Mouse (Mus musculus) bone marrow, adult 2 months (tissue): ENCODE data around the gene Fgfr2. TPM values are rescaled to one million over a fixed set of nuclear protein-coding genes. Genes with fewer than 3 reads are reported as not detected.

Source experiments
- H3K27ac ChIP-seq: fragments of 200-500 bp; 2 replicates; pipeline ENCODE4 v1.5.1; 2012; ENCODE audit warnings: low read depth, mild to moderate bottlenecking, control low read depth, inconsistent platforms, low read length; ENCODE audit not compliant: control insufficient read depth, poor library complexity, insufficient read depth
- H3K4me1 ChIP-seq: fragments of 200-500 bp; 2 replicates; pipeline ENCODE4 v1.6.1; 2011; ENCODE audit warnings: low read length; ENCODE audit not compliant: control insufficient read depth, insufficient read depth
- H3K4me3 ChIP-seq: fragments of 200-500 bp; replicated peaks from 2 replicates; pipeline ENCODE3; 2011; ENCODE audit warnings: mild to moderate bottlenecking, low read depth, low read length, control low read depth; ENCODE audit not compliant: control insufficient read depth
- CTCF ChIP-seq: fragments of 200-500 bp; IDR thresholded peaks from 2 replicates; pipeline ENCODE4 v1.5.1; 2011; ENCODE audit warnings: low read length, control low read depth; ENCODE audit not compliant: control insufficient read depth, insufficient read depth
- POLR2A ChIP-seq: fragments of 200-500 bp; IDR thresholded peaks from 2 replicates; pipeline ENCODE4 v1.6.1; 2011; ENCODE audit warnings: low read depth, mild to moderate bottlenecking, control low read depth, low read length, borderline replicate concordance; ENCODE audit not compliant: control insufficient read depth
- WGBS: fragments of 180-500 bp; shearing (Covaris S2); methylation state at CpG from one replicate; pipeline ENCODE4 v1.1.7; 2018; 5-methylcytosine and 5-hydroxymethylcytosine counted together
- polyA plus RNA-seq: library from polyadenylated mRNA; stranded (reverse); fragments of >200 nt; gene quantifications from 2 replicates; pipeline ENCODE4 v1.2.4, GENCODE M21; 2011; ENCODE audit warnings: low replicate concordance; ENCODE audit not compliant: missing spikeins, insufficient read depth, insufficient read length

Gene Fgfr2
- polyA plus RNA-seq, 1 experiment, result 8.2 TPM

DNA sequence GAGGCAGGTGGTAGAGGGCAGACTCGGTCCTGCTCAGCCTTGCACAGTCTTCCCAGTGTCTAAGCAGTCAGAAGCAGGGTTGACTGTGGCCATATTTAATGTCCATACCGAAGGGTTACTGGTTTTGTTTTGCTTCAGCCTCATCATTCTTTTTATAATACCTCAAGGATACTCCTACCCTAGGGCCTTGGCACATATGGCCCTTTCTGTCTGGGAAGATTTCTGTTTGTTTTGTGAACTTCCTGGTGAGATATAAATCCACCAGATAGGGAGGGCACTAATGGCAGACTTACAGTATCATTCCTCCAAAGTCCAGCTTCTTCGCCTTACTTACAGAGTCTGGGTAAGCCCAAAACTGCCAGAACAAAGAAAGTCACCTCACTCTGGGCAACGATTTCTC lies 2395.6 kb downstream of the Fgfr2 start:
- 85% methylated on average over 4 of the region's 4 CpGs for WGBS
- Histone ChIP-seq H3K4me1 (no peaks in the 10 kb centered on the region), H3K4me3 (no peak overlapping the region), H3K27ac (no peak overlapping the region)
- TF ChIP-seq CTCF (no peak), POLR2A (no peak)

DNA sequence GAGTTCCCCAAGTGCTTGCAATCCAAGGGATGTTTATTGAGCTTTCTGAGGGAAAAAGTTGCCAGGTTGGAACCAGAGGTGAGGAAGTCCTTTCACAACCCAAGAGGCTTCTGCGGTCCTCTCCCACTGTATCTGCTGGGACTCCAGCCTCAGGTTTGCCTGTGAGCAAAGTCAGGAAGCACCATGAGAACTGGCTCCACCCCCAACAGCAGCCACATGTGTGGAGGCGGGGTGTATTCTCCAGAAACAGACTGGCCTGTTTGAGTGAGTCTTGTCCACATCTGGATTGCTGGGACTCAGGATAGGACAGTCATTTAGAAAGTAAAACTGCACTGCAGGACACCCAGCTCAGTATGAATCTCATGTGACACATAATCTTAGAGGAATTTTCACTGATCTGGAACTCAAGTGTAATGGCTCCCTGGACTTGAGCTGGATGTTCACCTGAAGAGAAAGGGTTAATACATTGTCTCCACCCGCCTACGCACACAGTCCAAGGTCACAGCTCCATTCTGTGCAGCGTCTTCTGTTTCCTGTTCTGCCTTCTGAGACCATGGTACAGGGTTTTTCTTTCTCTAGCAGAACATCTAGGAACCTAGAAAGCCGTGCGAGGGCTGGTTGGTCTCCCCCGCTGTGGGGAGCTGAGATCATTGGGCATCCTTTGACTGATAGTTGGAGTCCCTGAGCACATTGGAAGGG lies 2396.3 kb downstream of the Fgfr2 start:
- no peak for TF ChIP-seq CTCF
- TF ChIP-seq POLR2A, result no peak
- H3K27ac ChIP-seq, result no peak overlapping the region
- no peak overlapping the region for H3K4me3 ChIP-seq
- WGBS, result 46% methylated on average over 8 of the region's 8 CpGs
- H3K4me1 ChIP-seq, result no peaks in the 10 kb centered on the region

DNA sequence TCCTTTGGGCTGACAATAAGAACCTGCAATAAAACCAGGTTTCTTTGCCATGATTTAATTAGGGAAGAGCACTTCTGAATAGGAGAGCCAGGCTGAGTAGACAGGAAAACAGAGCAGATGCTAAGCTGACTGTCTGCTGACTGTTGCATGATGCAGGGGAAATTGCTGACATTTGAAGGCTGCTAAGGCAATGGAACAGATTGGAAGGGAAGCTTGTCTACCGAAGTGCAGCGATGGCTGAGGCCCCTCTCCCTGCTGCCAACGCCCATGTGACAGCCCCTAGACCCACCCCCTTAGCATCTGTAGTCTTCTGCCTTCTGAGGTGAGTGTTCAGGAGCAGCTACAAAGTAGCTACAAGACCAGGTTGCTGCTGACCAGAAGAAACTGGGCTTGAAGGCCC lies 2397.0 kb downstream of the Fgfr2 start:
- Histone ChIP-seq H3K4me3 (no peak overlapping the region), H3K4me1 (no peaks in the 10 kb centered on the region), H3K27ac (no peak overlapping the region)
- TF ChIP-seq POLR2A, result no peak
- TF ChIP-seq CTCF, result no peak
- WGBS, result 60% methylated on average over 3 of the region's 3 CpGs

DNA sequence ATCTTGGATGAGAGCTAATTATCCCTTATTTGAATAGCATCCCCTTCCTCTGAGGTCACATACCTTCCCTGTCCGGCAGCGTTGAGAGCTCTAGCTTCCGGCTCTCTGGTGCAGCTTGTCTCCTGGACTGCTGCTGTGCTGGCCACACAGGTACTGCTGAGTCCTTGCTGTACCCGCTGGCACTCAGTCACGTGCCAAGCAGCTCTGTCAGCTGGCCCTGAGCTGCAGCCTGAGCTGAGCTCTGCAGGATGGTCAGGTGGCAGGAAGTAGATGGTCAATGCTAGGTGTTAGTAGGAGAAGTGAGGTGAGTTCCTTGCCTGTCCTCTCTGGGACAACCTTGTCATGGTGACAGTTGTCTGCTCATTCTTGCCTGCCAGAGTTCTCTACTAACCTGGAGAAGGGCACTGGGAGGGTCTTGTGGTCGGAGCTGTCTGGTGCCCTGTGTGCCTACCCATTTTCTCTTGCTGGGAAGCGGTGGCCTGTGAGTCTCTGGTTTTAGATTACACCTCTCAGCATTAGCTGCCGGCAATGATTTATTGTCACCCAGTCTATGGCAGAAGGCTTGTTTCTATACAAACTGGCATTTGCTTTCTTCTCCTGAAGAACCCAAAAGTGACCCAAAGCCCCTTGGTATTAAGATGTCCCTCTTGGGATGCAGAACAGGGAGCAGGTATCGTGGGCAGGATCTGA lies 2402.4 kb downstream of the Fgfr2 start:
- WGBS, result 81% methylated on average over 9 of the region's 9 CpGs
- TF ChIP-seq CTCF, result no peak
- no peak for TF ChIP-seq POLR2A
- Histone ChIP-seq H3K27ac (no peak overlapping the region), H3K4me3 (no peak overlapping the region), H3K4me1 (no peaks in the 10 kb centered on the region)

DNA sequence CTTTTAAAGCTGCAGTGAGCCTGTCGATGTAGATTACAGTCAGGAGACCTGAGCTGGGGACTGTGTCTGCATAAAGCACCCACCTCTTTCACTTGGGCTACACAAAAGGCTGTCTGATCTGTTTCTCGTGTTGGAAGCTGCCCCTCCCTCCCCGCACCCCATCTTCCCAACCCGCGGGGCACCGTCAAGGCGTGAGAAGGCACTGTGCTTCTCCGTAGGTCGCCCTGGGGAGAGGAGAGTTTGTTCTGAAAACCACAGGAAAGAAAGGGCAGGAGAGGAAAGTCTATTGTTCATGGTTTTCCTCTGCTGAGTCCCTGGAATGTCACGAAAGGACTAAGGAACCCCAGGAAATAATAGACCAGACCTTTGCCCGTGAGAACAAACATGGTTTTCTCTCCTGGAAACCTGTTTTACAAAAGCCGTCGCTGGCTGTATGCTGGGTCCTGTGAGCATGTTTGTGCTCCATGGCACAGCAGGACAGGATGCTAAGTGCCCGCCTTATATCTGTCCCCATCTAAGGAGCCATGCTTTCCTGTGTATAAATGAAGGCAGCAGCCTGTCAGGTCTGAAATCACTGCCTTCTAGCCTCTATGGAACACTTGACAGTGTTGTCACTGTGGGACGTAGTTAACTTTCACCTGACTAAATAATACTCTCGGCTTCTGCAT lies 2403.1 kb downstream of the Fgfr2 start:
- TF ChIP-seq POLR2A (no peak), CTCF (no peak)
- Histone ChIP-seq H3K27ac (no peak overlapping the region), H3K4me3 (no peak overlapping the region), H3K4me1 (no peaks in the 10 kb centered on the region)
- 59% methylated on average over 16 of the region's 16 CpGs for WGBS

DNA sequence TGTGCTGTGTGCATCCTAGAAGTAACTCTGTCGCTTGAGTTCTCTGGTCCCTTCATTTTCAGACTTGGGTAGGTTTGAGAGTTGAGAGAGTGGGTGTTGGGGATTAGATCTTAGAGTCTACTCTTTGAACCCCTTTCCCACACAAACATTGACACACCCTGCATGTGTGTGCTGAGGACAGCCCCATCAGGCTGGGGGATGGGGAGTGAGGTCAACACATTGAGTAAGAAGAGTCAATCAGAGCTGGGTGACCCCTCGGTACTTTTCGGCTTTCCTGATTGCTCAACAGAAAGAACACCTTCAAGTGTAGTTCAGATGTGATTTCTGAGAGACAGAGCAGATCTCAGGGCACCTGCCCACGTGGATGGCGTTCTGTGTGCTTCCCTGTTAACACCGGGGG lies 2406.2 kb downstream of the Fgfr2 start:
- Histone ChIP-seq H3K4me1 (no peaks in the 10 kb centered on the region), H3K27ac (no peak overlapping the region), H3K4me3 (no peak overlapping the region)
- 80% methylated on average over 6 of the region's 6 CpGs for WGBS
- TF ChIP-seq CTCF (no peak), POLR2A (no peak)

DNA sequence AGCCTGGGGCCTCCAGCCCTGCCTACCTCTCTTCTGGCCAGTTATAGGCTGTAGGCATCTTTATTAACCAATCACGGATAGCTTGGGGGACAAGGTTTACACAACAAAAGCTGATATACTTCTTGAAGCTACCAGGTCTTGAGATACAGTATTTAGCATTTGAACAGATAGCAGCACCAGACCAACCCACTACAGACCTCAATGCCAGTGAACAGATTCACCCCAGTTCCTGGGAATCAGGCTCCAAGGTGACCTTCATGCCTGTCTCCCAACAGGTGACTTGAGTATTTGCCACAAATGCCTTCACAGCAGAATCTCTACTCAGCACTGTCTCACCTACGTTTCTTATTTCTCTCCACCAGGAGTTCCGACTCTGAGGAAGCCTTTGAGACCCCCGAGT lies 2406.8 kb downstream of the Fgfr2 start:
- Histone ChIP-seq H3K27ac (no peak overlapping the region), H3K4me1 (no peaks in the 10 kb centered on the region), H3K4me3 (no peak overlapping the region)
- TF ChIP-seq CTCF (no peak), POLR2A (no peak)
- WGBS, result 74% methylated on average over 4 of the region's 4 CpGs

DNA sequence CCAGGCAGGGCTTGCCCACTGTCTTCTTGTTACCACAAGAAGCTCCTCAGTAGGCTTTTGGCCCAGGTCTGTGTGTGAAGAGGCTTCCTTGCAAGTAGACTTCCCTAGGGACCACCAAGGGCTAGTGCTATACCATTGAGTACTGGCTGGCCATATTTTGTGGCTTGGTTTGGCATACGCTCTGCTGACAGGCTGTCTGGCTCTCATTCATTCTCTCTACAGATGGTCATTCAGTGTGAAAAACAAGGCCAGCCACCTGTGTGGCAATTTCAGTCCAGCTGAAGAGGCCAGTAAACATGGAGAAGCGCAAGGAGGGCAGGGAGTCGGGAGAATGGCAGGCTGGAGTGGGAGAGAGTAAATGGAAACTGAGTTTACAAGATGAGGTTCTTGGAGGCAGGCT lies 2407.7 kb downstream of the Fgfr2 start:
- no peak for TF ChIP-seq CTCF
- TF ChIP-seq POLR2A, result no peak
- no peaks in the 10 kb centered on the region for H3K4me1 ChIP-seq
- no peak overlapping the region for H3K27ac ChIP-seq
- no peak overlapping the region for H3K4me3 ChIP-seq
- 87% methylated on average over 3 of the region's 3 CpGs for WGBS
